Mouse (Mus musculus) frontal cortex, adult 2 months (tissue): ENCODE results near the gene Ube2t. TPM values are rescaled to one million over a fixed set of nuclear protein-coding genes. Genes with fewer than 3 reads are reported as not detected.

Experiments
- DNase-seq, 2 experiments: peaks; one replicate each; pipeline ENCODE4 v3.0.0; 2022; ENCODE audit warnings: low spot score in 1 of 2; ENCODE audit errors: extremely low spot score in 1 of 2
- polyA plus RNA-seq: library from polyadenylated mRNA; depleted of rRNA; stranded (reverse); fragments of >200 nt; gene quantifications from 2 replicates; pipeline ENCODE4 v1.2.3, GENCODE M21; 2012

Ube2t gene
- polyA plus RNA-seq, 1 experiment: 2.5 TPM

DNA sequence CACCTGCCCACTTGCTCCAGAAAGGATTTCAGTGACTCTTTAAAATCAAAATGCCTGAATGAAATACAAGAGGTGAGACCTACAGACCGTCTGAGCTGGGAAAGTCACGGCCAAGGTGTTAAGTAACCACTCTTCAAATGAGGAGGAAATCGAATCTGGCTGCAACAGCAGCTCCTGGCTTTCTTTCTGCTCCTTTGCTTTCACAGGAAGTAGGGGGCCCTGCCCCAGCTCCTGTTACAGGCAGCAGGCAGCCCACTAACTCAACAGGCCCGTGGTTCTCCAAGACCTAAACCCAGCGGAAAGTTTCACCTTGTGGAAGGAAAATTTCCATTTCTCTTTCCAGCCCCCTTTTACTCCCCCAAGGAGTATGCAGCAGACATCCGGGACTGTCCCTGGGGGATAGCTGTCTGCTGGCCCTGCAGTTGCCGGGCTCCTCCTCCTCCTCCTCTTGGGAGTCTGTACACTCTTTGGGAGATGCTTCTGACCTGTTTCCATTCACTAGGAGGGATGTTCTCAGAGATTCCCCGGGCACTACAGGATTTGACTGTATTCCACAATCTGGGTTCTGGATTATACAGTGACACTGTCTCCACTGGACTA is 29.8 kb downstream of the Ube2t start:
- DNase-seq: no peak

DNA sequence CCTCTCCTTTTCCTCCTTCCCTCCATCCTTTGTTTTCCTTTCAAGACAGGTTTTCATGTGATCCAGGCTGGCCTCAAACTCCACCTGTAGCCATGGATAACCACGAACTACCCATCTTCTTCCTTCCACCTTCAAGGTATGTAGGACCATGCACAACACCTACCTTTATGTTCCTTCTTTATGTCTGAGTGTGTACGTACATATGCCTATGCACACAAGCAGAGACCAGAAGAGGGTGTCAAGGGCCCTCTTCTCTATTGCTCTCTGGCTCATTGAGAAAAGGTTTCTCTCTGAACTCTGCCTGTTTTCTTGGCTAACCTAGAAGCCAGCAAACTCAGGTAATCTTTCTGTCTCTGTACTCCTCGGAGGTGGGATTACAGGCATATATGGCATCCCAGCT is 32.4 kb downstream of the Ube2t start:
- no peak for DNase-seq

DNA sequence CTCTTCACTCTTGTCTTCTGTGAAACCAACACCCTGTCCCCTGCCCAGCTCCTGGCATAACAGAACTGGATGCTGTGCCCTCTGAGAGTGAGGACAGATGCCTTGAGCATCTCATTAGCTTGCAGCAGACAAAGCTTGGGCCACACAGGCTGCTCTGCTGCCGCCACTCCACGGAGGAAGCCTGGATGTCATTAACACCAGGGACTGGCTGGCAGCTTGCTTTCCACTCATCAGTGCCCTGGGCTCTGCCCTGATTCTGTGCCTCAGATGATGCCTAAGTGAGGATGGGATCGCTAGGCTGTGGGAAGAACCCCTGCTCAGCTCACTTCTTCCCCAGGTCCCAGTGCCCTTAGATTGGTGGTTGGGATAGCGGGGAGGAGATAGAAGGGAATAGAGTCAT is 33.1 kb downstream of the Ube2t start:
- no peak for DNase-seq

DNA sequence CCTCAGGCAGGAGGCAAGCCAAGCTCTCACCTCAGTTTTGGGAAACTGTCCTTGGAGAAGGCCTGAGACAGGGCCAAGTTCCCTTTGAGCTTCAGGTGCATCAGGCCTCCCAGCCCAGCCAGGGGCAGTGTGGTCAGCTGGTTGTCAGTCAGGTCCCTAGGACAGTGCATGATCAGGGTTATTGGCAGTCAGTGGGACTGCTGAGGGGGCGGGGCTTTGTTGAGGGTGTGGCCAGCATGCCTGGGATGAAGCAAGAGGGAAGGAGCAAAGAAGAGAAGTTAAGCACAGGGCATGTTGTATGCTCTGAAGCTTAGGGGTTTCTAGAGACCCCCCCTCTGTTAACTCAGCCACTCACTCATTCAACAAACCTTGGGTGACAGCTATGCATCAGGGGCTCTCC is 33.6 kb downstream of the Ube2t start:
- no peak for DNase-seq

DNA sequence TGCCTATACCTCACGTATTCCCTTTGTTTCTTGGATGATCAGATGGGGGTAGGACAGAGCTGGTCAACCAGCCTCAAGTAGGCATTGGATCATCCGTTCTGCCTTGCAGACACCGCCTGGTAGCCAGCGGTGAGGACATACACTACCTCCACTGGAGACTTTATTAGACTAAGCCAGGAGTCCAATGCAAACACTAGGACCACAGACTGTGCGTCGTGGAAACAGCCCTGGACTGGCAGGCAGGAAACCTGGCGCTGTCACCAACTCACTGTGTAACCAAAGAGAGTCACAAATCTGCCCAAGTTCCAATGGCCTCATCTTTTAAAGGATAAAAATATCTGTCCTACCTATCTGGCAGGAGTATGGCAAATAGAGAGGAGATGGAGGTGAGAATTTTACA is 34.1 kb downstream of the Ube2t start:
- DNase-seq: no peak

DNA sequence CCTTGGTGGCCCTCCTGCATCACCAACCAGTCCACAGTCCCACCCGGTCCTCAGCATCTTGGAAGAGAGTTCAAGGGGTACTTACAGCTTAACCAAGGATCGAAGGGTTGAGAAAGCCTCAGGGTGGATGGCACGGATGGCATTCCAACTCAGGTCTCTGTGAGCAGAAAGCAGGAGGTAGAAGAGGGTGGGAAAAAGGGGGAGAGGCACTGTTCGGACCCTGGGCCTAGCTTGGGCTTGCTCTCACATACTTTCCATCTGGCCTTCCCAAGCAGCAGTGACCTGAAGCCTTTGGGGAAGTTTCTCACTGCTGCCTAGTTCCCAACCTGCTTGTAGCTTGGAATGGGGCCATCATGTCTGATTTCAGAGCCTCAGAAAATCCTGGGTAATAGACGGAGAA is 35.2 kb downstream of the Ube2t start:
- DNase-seq: no peak

DNA sequence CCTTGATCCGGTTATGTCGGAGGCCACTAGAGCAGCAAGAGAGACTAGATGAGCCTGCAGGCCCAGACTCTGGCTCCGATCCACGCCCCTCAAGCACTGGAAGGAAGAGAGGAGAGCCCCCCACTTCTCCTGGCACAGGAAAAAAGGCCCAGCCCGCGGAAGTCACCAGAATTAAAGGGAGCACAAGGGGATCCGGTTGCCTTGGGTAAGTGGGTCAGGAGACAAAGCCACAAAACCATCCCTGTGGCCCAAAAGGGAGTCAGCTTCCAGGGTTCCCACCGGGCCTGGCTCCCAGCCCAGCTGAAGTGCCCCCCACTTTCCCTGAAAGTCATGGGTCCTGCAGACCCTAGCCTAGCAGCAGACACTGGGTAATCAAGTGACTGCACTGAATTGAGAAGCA is 35.9 kb downstream of the Ube2t start:
- no peak for DNase-seq

DNA sequence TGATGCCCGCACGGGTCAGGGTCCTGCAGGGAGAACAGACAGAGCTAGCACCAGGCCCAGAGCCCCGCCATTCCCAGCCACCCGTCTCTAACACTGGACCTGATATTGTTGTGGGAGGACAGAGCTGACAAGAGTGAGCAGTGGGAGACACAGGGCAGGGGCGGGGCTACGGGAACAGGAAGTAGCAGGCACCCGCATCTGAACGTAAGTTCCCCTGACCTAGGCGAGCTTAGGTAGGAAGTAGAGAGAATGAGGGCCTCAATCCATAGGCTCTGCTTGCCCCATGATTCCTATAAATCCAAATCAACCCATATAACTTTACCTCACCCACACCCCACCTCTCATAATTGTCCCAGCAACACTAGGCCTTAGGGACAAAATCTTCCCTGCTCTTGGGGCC is 38.2 kb downstream of the Ube2t start:
- no peak for DNase-seq

DNA sequence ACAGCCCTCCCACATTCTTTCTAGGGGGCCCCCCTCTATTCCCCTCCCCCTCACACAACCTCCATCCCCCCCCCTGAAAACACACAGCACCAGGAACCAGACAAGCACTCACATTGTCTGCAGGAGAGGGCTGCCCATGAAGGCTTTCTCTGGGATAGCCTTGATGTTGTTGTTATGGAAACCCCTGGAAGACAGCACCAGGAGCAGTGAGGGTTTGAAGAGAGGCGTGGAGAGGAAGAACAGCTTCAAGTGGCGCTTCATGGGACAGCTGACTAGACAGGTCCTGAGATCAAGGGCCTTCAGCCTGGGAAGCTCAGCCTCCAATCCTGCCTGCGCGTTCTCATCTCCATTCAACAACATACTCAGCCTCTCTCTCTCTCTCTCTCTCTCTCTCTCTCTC is 41.0 kb downstream of the Ube2t start:
- no peak for DNase-seq

DNA sequence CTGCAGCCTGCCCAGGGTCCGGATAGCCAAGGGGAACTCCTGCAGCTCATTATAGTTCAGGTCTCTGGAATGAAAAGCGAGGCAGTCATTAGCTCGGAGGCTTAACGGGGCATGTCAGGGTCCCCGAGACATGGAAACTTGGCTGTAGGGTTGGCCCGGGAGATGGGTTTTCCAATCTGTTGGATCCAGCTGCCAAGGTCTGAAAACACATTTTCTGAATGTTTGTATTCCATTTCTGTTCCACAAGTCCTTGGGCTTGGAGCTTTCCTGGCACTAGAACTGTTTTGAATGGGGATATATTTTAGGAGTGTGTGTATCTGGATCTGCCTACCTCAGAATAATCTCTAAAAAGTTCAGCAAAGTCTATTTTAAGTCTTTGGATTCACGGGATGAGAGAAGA is 43.3 kb downstream of the Ube2t start:
- no peak for DNase-seq

DNA sequence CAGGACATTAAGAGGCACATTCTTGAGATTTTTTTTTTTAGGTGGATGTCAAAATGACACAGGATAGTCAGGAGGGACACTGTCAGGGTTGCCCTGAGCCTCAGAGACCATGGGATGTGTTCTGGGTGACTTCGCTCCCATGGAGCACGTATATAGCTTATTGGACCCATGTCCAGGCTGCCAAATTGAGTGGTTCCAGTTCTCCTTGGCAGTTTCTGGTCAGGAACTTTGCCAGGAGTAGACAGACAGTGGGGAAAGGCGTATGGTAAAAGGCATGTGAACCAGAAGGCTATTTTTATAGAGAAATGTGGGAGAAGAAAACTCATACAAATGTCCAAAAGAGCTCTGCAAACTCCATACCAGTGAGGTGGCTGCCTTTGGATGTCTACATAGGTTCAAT is 47.5 kb downstream of the Ube2t start:
- no peak for DNase-seq

DNA sequence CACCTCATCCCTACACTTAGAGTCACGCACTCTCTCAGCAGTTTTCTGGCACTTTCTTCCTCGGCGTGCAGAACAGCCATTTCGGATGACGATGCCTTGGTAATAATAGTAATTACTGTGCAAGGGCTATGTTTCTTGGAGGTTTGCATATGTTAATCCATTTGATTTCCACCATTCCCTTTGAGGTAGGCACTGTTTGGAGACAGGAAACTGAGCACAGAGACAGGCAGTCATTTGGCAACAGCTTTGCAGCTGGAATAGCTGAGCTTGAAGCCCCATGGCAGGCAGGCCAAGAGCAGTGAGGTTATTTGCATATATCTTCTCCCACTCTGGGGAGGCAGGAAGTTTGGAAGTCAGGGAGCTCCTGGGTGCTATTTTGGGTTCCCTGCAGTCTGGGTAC is 49.5 kb downstream of the Ube2t start:
- DNase-seq: no peak

DNA sequence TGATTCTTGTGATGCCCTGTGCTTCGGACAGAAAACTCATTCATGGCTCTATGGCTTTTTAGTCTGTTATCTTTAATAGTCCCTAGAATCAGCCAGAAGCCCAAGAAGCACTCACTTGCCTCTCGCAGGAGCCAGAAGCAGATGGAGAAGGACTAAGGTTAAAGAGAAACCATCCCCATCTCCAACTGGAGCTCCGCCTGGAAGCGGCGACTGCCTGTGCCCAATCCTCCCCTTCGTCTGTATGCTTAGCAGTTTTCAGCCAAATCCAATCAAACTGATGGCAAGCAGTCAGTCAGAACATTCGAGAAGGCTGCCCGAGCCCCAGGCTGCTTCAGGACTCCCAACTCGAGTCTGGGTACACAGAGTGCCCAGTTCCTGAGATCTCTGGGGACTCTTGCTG is 50.1 kb downstream of the Ube2t start:
- no peak for DNase-seq

DNA sequence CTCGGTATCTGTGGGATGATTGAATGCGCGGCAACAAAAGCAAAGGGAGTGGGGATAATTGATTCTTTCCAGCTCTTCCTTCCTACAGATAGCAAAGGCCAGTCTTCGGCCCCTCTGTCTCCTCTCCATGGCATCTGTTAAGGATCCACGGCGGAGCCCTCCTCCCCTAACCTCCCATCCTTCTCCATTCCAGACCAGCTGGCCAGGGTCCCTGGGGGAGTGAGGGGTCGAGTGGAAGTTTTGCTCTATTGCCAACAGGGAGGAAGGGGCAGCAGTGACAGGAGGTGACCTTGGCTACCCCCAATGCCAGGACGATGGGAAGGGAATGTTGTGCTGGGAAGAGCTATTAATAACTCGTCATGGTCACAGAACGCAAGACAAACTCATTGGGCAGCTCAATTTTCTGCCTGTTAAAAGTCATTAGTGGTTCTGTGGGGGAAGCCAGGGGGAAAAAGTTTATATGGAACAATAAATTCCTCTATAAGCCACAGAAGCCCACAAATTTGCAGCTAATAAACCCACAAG is 52.6 kb downstream of the Ube2t start:
- no peak for DNase-seq

DNA sequence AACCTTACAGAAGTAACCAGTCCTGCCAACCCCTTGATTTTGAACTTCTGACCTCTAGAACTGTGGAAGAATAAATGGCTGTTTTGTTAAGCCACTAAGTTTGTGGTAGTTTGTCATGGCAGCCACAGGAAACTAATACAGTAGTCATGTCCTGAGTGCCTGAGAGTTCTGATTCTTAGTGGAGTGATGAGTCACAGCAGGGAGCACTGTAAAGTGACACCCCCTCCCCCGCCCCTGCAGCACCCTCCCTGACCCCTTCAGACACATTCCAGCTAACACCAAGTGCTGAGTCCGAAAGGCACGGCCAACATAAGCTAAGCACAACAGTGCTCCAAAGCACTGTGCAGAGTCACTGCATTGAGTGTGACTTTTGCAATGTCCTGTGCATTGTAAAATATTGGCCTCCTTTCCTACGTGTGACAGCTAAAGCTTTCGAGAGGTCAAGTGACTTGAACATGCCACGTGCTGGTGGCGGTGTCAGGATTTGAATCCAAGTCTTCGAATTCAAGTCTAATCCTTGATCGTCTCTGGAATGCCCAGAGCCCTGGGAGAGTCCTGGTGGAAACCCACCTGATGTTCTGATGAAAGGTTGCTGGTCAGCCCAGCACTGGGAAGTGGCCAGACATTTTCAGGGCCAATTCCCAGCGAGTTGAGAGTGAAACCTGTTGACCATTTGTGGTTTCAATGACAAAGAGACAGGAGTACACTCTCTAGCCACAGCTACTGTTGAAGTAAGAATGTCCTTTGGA is 54.7 kb downstream of the Ube2t start:
- no peak for DNase-seq

DNA sequence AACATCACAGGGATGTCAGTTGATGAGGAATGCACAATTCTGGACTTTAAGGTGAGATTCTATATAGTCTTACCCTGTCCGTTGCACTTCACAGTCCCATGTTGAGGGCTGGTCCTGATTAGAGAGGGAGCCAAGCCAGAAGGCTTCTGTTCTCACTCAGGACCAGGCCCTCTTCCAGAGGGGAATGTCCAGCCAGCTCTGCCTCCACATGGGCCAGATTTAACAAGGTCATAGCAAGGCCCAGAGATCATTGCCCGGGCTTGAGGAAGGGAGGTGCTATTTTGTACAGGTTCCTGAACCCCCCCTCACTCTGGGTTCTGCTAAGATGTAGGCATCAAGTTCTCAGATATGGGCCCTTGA is 55.3 kb downstream of the Ube2t start:
- no peak for DNase-seq

DNA sequence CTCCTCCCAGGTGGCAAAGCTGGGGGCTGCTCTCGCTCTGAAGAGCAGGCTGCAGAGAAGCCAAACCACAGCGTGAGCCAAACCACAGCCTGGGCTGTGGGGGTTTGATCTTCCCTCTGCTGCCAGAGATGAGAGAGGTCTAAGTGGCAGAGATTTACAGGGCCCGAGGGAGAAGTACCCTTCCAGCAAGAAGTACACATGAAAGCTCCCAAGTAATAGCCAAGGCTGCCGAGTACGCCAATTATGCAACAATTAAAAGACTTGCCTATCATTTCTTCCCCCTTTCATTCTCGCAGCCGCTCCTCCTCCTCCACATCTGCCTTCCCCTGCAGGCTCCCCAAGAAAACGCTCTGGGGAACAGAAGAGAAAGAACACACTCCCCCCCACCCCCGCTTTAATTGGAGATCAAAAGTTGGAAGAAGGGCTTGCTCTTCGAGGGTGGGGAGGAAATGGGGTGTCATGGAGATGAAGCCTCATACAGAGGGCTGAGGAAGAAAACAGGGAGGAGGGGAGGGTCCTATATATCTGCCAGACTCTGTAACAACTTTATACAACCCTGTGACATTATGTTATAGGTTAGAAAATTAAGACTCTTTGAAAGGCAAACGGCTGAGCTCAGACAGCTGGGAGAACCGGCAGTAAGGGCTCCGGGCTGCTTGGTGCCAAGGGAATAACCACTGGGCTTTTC is 56.9 kb downstream of the Ube2t start:
- DNase-seq: peak in 1 of 2 experiments; percentile 34

DNA sequence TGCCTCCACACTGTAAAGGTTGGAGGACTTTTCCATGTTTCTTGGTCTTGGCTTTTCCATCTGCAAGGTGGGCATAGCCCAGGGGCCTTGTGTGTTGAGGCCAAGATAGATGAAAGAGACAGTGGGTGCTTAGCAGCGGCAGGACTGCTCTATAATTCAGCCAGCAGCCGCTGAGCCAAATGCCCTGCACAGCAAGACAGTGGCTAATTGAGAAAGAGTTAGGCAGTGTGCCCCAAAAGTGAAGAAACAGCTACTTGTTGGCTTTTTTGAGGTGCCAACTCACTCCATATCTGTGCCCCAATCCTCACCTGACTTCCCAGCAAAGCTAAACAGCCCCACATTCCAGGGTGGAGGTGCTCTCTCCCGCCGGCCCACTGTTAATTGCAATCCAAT is 57.4 kb downstream of the Ube2t start:
- DNase-seq: no peak

DNA sequence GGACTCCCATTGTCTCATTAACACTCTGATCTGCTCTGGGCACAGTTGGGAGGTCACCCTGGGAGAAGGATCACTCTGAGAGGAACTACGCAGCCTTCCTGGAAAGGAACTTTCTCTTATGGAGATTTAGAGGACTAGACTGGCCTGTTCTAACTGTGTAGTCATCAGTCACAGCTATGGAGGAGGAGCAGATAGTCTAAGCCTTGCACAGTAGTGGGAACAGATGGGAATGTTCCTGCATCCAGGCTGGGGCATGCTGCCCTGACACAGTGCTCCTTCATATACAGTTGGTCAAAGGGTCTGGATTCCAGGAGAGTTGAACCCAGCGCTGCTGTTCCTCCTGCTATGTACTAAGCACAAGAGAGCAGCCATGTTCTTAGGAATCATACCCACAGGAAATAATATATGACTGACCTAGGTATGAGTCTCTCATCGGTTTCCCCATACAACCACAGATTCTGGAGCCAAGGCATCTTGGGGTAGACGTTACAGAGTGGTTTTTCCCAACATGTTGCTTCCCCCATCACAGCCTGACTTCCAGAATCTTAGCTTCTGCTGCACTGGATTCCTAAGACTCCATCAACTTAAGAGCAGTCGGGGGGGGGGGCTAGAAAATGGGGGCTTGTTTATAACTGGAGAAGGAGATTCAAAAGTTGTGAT is 58.0 kb downstream of the Ube2t start:
- no peak for DNase-seq

DNA sequence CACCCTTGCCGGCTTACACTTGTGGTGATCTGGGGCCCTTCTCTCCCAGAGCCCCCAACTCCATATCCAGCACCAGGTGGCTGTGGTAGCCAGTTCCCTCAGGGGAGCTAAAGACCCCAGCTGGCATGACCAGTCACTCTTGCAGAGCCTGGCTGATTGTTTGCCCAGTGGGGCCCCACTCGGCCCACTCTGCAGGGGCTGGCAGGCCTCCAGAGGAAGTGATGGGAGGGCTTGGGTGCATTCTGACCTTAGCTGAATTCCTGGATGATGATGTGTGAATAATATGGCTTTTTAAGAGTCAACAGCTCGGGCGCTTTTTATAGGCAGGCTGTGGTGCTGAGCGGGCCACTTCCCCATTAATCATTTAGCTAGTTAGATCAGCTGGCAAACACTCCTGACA is 58.6 kb downstream of the Ube2t start:
- no peak for DNase-seq

DNA sequence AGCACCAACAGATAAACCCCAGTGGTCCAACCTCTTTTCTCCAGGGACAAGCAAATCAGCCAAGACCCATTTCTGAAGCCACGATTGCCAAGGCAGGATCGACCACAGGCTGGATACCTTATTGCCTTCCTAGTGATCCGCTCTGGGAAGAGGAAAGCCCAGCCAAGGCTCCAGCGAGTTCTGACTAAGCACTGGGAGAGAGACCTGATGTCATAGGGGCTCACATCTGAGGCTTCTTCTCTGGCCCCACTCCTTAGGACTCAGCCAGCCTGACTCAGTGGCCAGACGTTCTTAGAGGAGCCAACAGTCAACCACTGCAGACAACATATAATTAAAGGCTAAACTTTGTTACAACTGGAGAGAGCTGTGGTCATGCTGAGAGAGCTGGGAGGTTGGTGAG is 59.6 kb downstream of the Ube2t start:
- no peak for DNase-seq
